Mouse (Mus musculus) cerebellum, adult 2 months (tissue): Measurements from ENCODE around the gene Plekha6.

ENCODE experiments used
- CTCF ChIP-seq: fragments of 200-500 bp; IDR thresholded peaks from 2 replicates; pipeline ENCODE4 v1.5.1; 2011; ENCODE audit warnings: low read depth, mild to moderate bottlenecking, control low read depth, low read length, moderate library complexity, borderline replicate concordance; ENCODE audit not compliant: insufficient read depth
- POLR2A ChIP-seq: fragments of 200-500 bp; IDR thresholded peaks from 2 replicates; pipeline ENCODE4 v1.6.1; 2011; ENCODE audit warnings: low read length, control low read depth, borderline replicate concordance; ENCODE audit not compliant: insufficient read depth

- TF ChIP-seq CTCF (no peak), POLR2A (no peak)
Measured at GRCm38 (mm10) chr1:133217031-133217430, 53.0 kb downstream of the Plekha6 start.
